Mouse (Mus musculus): ENCODE measurements at regions not wholly inside any gene's neighbourhood (a gene's known extent, or its start where the extent isn't known, plus 50 kb on each side); places are given as distances from the start of the nearest gene placed in this dataset.

DNA sequence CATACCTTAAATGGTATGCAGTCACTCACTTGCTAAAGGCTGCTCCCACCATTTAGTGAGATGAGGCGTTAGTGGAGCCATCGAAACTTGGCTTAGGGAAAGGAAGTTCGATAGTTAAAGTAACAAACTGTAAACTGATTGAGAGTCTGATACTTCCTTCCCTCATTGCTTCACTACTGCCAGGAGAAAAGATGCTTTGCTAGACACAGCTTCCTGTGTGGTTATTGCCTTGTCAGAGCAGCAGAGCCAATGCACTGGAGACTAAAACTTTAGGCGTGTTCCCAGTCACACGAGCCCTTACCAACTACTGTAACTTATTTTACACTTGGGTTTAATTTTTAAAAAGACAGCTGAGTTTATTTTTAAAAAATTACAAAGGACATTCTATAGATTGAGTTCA lies 1324.8 kb upstream of the Sel1l start:
- TF ChIP-seq CTCF (IDR thresholded peaks at IDR 0.05; ENCODE audit: low read depth, low read length) (no peak), POLR2A (IDR thresholded peaks at IDR 0.05; ENCODE audit: borderline replicate concordance, low read depth, low read length) (no peak)
- Histone ChIP-seq H3K4me3 (ENCODE audit: insufficient read depth, low read length) (no peak overlapping the region), H3K4me1 (ENCODE audit: control insufficient read depth, insufficient read depth, low read length) (no peaks in the 10 kb centered on the region), H3K27ac (ENCODE audit: insufficient read depth, low read depth, low read length) (no peak overlapping the region)

DNA sequence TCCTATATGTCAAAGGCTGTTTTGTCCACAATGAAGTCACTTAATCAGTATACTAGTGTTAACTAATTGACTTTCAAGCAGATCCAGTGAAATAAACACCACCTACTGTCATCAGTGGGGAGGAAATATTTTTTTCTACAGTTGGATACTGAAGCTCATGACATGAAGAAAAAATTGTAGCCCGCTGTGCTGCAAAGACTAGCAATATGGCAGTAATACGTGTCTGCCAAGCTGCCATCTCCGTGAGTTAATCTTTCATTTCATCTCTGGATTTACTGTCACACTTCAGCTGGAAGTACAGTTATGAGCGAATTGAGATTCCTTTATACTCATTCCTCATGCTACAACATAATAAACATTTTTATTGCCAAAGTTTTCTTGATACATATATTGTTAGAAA lies 1311.3 kb upstream of the Sel1l start:
- Histone ChIP-seq H3K27ac (ENCODE audit: insufficient read depth, low read depth, low read length) (no peak overlapping the region), H3K4me3 (ENCODE audit: insufficient read depth, low read length) (no peak overlapping the region), H3K4me1 (ENCODE audit: control insufficient read depth, insufficient read depth, low read length) (no peaks in the 10 kb centered on the region)
- no peak for TF ChIP-seq POLR2A (IDR thresholded peaks at IDR 0.05; ENCODE audit: borderline replicate concordance, low read depth, low read length)
- TF ChIP-seq CTCF (IDR thresholded peaks at IDR 0.05; ENCODE audit: low read depth, low read length), result no peak

DNA sequence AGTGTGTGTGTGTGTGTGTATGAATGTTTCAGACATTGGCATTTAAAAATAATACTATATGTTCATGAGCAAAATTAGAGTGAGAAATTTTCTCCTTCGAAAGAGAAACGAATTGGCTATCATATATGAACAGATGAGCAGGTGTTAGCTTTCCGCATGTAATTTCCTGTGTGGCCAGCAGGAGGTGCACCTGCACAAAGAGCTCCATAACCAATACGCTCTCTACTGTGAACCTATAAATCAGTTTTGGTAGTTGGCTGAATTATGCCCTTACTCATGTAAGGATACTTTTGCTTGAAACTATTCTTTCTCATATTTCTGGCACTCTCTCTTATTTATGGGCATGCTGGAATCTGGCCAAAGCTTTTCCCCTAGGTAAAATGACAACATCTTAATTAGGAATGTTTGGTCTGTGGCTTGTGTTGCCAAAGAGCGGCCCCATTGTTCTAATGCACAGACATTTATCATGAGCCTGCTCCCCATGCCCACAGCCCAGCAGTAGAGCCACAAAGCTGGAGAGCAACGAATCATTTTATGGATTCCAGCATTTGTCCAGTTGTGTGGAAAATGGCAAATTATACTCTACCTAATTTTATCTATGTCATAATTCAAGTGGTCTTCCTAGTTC lies 1303.8 kb upstream of the Sel1l start:
- no peak overlapping the region for H3K27ac ChIP-seq (ENCODE audit: insufficient read depth, low read depth, low read length)
- no peak for TF ChIP-seq POLR2A (IDR thresholded peaks at IDR 0.05; ENCODE audit: borderline replicate concordance, low read depth, low read length)
- TF ChIP-seq CTCF (IDR thresholded peaks at IDR 0.05; ENCODE audit: low read depth, low read length), result no peak
- H3K4me3 ChIP-seq (ENCODE audit: insufficient read depth, low read length), result no peak overlapping the region
- H3K4me1 ChIP-seq (ENCODE audit: control insufficient read depth, insufficient read depth, low read length), result no peaks in the 10 kb centered on the region

DNA sequence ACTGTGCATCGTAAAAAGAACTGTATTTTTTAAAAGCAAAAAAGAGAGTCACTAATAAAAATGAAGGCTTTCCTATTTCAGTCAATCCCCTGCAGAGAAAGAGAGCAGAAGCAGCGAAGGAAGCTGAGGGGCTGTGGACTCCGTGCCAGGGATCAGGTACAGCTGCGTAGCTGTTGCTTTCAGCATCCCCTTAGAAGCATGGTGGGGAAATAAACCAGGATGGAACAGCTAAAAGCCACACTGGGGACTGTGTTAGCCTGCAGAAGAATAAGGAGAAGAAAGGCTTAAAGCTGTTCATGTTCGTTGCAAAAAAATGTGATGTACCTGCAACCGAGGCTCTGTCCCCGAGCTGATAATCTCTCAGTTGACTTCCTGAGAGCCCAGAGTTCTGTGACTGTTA lies 1302.6 kb upstream of the Sel1l start:
- no peaks in the 10 kb centered on the region for H3K4me1 ChIP-seq (ENCODE audit: control insufficient read depth, insufficient read depth, low read length)
- H3K4me3 ChIP-seq (ENCODE audit: insufficient read depth, low read length), result no peak overlapping the region
- TF ChIP-seq POLR2A (IDR thresholded peaks at IDR 0.05; ENCODE audit: borderline replicate concordance, low read depth, low read length), result no peak
- no peak for TF ChIP-seq CTCF (IDR thresholded peaks at IDR 0.05; ENCODE audit: low read depth, low read length)
- H3K27ac ChIP-seq (ENCODE audit: insufficient read depth, low read depth, low read length), result no peak overlapping the region

DNA sequence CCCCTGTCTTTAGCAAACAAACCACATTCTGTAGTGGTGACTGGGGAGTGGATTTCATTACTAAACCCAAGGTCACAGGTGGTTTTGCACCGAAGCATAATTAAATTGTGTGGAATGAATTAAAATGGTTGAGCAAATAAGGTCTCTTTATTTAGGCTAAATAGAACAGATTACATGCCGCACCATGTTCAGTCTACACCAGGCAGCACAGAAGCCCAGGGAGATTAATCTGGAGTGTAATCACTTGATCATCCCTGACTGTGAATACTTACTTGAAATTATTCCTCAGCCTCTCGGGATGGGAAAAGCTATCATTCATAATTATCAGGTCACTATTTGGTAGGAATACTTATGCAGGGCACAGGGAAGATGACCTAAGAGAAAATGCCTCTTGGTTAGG lies 1293.3 kb upstream of the Sel1l start:
- no peak overlapping the region for H3K4me3 ChIP-seq (ENCODE audit: insufficient read depth, low read length)

DNA sequence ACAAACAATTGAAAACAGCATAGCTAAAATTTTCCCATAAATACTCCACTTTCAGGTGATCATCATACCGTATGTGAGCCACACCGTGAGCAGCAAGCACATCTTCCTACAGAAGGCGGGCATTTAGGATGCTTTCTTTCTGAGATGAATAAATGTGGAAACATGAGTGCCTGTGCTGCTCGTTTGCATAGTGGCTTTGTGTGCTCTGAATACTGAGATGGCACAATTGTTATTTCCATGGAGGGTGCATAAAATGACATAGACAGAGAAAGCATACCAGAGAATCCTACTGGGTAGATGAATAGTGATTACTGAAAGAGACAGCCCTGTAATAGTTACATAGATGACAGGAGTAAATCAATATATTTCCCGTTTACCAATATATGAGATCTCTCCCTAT lies 1287.4 kb upstream of the Sel1l start:
- Histone ChIP-seq H3K4me1 (ENCODE audit: control insufficient read depth, insufficient read depth, low read length) (no peaks in the 10 kb centered on the region), H3K27ac (ENCODE audit: insufficient read depth, low read depth, low read length) (no peak overlapping the region), H3K4me3 (ENCODE audit: insufficient read depth, low read length) (no peak overlapping the region)
- TF ChIP-seq CTCF (IDR thresholded peaks at IDR 0.05; ENCODE audit: low read depth, low read length) (no peak), POLR2A (IDR thresholded peaks at IDR 0.05; ENCODE audit: borderline replicate concordance, low read depth, low read length) (no peak)

More for the DNA sequence above, 1293.3 kb upstream of the Sel1l start:
- TF ChIP-seq POLR2A (IDR thresholded peaks at IDR 0.05; ENCODE audit: borderline replicate concordance, low read depth, low read length), result no peak
- TF ChIP-seq CTCF (IDR thresholded peaks at IDR 0.05; ENCODE audit: low read depth, low read length), result no peak
- Histone ChIP-seq H3K4me1 (ENCODE audit: control insufficient read depth, insufficient read depth, low read length) (no peaks in the 10 kb centered on the region), H3K27ac (ENCODE audit: insufficient read depth, low read depth, low read length) (no peak overlapping the region)

DNA sequence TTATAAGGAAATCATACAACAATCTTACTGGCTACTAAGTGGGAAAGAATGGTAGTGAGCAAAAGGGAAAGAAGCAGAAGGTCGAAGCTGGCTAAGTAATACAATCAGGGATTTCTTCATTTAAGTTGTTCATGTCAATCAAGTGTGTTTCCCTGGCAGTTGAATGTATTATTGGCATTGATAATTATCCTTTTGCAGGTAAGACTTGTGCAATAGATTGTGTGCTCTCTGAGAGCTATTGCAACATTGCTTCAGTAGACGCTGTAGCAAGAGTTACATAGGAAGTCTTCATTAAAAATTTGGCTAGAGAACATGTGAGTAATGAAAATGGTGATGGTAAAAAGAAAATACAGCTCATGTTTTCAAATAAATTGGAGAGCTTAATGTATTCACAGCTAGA lies 1273.3 kb upstream of the Sel1l start:
- no peak for TF ChIP-seq POLR2A (IDR thresholded peaks at IDR 0.05; ENCODE audit: borderline replicate concordance, low read depth, low read length)
- TF ChIP-seq CTCF (IDR thresholded peaks at IDR 0.05; ENCODE audit: low read depth, low read length), result no peak

DNA sequence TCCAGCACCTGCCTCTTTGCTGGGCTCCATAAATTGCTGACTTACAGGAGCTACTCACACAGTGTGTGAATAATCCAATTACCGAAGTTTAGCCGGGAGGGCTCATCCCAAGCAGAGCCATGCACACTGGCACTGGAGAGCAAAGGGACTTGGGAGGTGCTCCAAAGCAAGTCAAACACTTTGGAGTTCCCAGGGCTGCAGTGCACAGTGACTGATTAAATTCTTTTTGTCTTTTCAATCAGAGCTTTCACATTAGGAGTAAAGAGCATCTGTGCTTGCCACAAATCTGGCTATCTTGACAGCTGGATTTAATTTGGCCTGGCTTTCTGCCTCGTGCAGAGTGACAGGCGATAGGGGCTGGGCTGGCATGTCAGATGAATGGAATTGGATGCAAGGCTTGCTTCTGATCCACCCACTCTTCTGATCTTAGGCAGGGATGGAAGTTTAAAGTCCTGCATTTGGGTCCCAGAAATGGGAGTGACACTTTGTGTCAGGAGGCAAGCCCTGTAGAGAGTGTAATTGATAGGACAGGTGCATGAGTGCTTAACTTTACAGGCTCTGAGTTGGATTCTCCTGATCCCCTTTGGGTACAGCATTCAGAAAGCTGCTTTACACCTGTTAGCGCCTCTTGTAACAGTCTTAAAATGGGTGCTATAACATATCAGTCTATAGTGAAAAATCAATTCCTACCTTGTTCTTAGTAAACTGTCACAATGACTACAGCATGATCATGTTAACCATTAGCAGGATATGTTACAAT lies 1239.3 kb upstream of the Sel1l start:
- TF ChIP-seq POLR2A (IDR thresholded peaks at IDR 0.05; ENCODE audit: borderline replicate concordance, low read depth, low read length), result no peak
- TF ChIP-seq CTCF (IDR thresholded peaks at IDR 0.05; ENCODE audit: low read depth, low read length), result no peak
- Histone ChIP-seq H3K27ac (ENCODE audit: insufficient read depth, low read depth, low read length) (no peak overlapping the region), H3K4me3 (ENCODE audit: insufficient read depth, low read length) (no peak overlapping the region), H3K4me1 (ENCODE audit: control insufficient read depth, insufficient read depth, low read length) (no peaks in the 10 kb centered on the region)

More for the DNA sequence above, 1273.3 kb upstream of the Sel1l start:
- H3K4me3 ChIP-seq (ENCODE audit: insufficient read depth, low read length), result no peak overlapping the region
- H3K4me1 ChIP-seq (ENCODE audit: control insufficient read depth, insufficient read depth, low read length), result no peaks in the 10 kb centered on the region
- no peak overlapping the region for H3K27ac ChIP-seq (ENCODE audit: insufficient read depth, low read depth, low read length)

DNA sequence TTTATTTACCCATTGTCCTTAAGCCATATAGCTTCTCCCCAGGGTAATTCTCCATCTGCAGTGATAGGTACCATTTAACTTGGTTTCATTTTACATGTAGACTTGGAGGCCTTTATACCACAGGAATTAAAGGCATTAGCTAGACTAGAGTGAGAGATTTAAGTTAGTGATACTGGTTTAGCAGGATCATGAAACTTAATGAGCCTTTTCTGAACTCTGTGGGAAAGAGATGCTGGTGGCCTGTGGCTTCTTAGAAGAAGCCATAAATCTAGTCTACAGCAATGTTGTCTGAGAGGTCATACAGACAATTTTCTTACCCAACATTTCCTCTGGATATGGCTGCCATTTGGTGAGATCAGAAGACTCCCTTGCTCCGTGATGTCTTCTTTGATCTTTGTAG lies 1214.9 kb upstream of the Sel1l start:
- H3K27ac ChIP-seq (ENCODE audit: insufficient read depth, low read depth, low read length), result no peak overlapping the region
- H3K4me1 ChIP-seq (ENCODE audit: control insufficient read depth, insufficient read depth, low read length), result no peaks in the 10 kb centered on the region
- TF ChIP-seq CTCF (IDR thresholded peaks at IDR 0.05; ENCODE audit: low read depth, low read length), result no peak
- no peak overlapping the region for H3K4me3 ChIP-seq (ENCODE audit: insufficient read depth, low read length)

DNA sequence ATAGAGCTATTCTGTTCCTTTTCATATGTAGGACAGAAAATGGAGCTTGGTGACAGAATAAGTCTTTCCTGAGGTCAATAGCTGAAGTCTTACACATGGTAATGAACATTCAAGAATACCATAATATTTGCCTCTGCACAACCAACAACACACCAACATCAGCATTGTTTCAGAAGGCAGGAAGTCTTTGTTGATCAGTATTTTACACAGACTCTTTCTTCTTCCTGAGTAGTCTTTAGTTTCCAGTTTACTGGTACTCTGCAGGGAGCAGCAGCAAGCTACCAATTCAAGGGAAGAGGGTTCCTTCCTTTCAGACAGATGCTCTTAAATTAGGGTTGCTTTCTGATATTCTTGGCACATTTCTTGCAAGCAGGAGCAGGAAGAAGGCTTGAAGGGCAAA lies 1170.7 kb upstream of the Sel1l start:
- no peak overlapping the region for H3K27ac ChIP-seq (ENCODE audit: insufficient read depth, low read depth, low read length)
- no peak overlapping the region for H3K4me3 ChIP-seq (ENCODE audit: insufficient read depth, low read length)
- TF ChIP-seq POLR2A (IDR thresholded peaks at IDR 0.05; ENCODE audit: borderline replicate concordance, low read depth, low read length) (no peak), CTCF (IDR thresholded peaks at IDR 0.05; ENCODE audit: low read depth, low read length) (no peak)
- no peaks in the 10 kb centered on the region for H3K4me1 ChIP-seq (ENCODE audit: control insufficient read depth, insufficient read depth, low read length)
